26 mouse cellular contexts compared by ENCODE assay signal in the genomic region with DNA sequence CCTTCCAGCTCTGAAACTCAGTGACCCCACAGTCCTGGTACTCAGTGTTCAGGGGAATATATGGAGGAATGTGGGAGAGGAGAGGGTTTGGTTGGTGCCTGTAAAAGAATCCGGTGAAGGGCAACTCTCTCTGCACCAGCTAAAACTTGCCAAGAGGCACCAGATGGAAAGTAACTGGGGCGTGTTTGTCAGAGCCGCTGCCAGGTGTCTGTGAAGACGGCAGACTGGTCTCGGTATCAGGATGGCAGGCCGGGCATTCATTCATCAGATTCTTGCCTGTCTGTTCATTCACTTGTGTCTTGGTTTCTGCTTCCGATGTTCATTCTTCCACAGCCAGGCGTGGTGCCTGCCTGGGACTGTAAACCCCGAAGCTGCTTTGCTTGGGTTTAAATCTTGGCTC. TPM values are rescaled to one million over a fixed set of nuclear protein-coding genes. Genes with fewer than 3 reads are reported as not detected.
DNase-seq lines count a peak whose midpoint lies in the region; ATAC-seq and TF ChIP-seq lines count a peak whose summit lies in the region.
"Had no signal": no experiment of that assay in that cellular context is flagged by ENCODE, and none has a peak within 500 bp of the region (broad histone marks: within the 10 kb centered on the region; RNA-seq: fewer than 3 reads in every experiment).

No protein-coding gene starts in this region.

- peaks cover 33% of the 10 kb centered on the region for H3K4me1 ChIP-seq in liver, adult 2 months (ENCODE audit: control insufficient read depth, insufficient read depth, low read length)
- peaks cover 9% of the 10 kb centered on the region; the same call in 1 of the 2 replicates for H3K4me1 ChIP-seq in liver, postnatal 0 days (ENCODE audit: insufficient read depth)
- peaks cover 16% of the 10 kb centered on the region for H3K4me1 ChIP-seq in cerebellum, adult 2 months (ENCODE audit: control insufficient read depth, insufficient read depth, low read length)

- no peak for TF ChIP-seq CTCF in liver, adult 2 months (IDR thresholded peaks at IDR 0.05; ENCODE audit: low read depth, low read length)
- TF ChIP-seq CTCF in liver, postnatal 0 days (IDR thresholded peaks at IDR 0.05; ENCODE audit: low read depth): no peak
- no peak for TF ChIP-seq CTCF in cerebellum, adult 2 months (IDR thresholded peaks at IDR 0.05; ENCODE audit: borderline replicate concordance, insufficient read depth, low read depth, low read length)

- no peak for TF ChIP-seq EP300 in liver, postnatal 0 days (IDR thresholded peaks at IDR 0.05; ENCODE audit: low read depth)

- H3K4me2 ChIP-seq in liver, postnatal 0 days (ENCODE audit: low read depth, low read length): no peak overlapping the region
- H3K4me2 ChIP-seq: embryonic facial prominence, embryonic 15.5 days; forebrain, embryonic 12.5 days; heart, embryonic 15.5 days; limb, embryonic 12.5 days; liver, embryonic 15.5 days; midbrain, embryonic 12.5 days; stomach, embryonic 15.5 days had no signal

- no peaks in the 10 kb centered on the region for H3K27me3 ChIP-seq in liver, adult 2 months (ENCODE audit: control insufficient read depth, insufficient read depth, low read length)
- H3K27me3 ChIP-seq in liver, postnatal 0 days (ENCODE audit: insufficient read depth, low read length): no peaks in the 10 kb centered on the region
- H3K27me3 ChIP-seq in cerebellum, adult 2 months (ENCODE audit: control insufficient read depth, insufficient read depth, low read length): no peaks in the 10 kb centered on the region
- H3K27me3 ChIP-seq: embryonic facial prominence, embryonic 15.5 days; forebrain, embryonic 12.5 days; heart, embryonic 15.5 days; limb, embryonic 12.5 days; liver, embryonic 15.5 days; midbrain, embryonic 12.5 days; stomach, embryonic 15.5 days had no signal

- peak overlapping the region; percentile 85 for H3K27ac ChIP-seq in liver, adult 2 months (replicated peaks; ENCODE audit: insufficient read depth, low read depth, low read length)
- H3K27ac ChIP-seq in liver, postnatal 0 days (ENCODE audit: low read depth): no peak overlapping the region
- no peak overlapping the region for H3K27ac ChIP-seq in cerebellum, adult 2 months (ENCODE audit: insufficient read depth, low read length)
- H3K27ac ChIP-seq: embryonic facial prominence, embryonic 15.5 days; forebrain, embryonic 12.5 days; heart, embryonic 15.5 days; limb, embryonic 12.5 days; liver, embryonic 15.5 days; midbrain, embryonic 12.5 days had no signal

- no peaks in the 10 kb centered on the region for H3K9me3 ChIP-seq in liver, postnatal 0 days (ENCODE audit: low read length)
- H3K9me3 ChIP-seq: embryonic facial prominence, embryonic 15.5 days; forebrain, embryonic 12.5 days; heart, embryonic 15.5 days; limb, embryonic 12.5 days; liver, embryonic 15.5 days; midbrain, embryonic 12.5 days; stomach, embryonic 15.5 days had no signal

- H3K9ac ChIP-seq in liver, adult 2 months (ENCODE audit: low read depth, low read length): no peak overlapping the region
- no peak overlapping the region for H3K9ac ChIP-seq in liver, postnatal 0 days (replicated peaks)
- H3K9ac ChIP-seq: embryonic facial prominence, embryonic 15.5 days; forebrain, embryonic 12.5 days; heart, embryonic 15.5 days; limb, embryonic 12.5 days; liver, embryonic 15.5 days; midbrain, embryonic 12.5 days; stomach, embryonic 15.5 days had no signal

- 53% methylated on average over 9 of the region's 9 CpGs for WGBS in liver, adult 2 months
- WGBS in liver, postnatal 0 days (ENCODE audit: insufficient replicate concordance): 88% methylated on average over 9 of the region's 9 CpGs
- WGBS in cerebellum, adult 2 months: 12% methylated on average over 9 of the region's 9 CpGs

- no peaks in the 10 kb centered on the region for H3K79me2 ChIP-seq in liver, adult 2 months (ENCODE audit: control insufficient read depth, insufficient read depth, low read length)

- no peak for ATAC-seq in liver, postnatal 0 days
- ATAC-seq: CD4-positive, CD25-positive, alpha-beta regulatory T cell, adult 4 months; lung, postnatal 0 days had no signal

- TF ChIP-seq POLR2A in liver, adult 2 months (IDR thresholded peaks at IDR 0.05; ENCODE audit: extremely low read depth, insufficient read depth, low read length): no peak
- no peak for TF ChIP-seq POLR2A in cerebellum, adult 2 months (IDR thresholded peaks at IDR 0.05; ENCODE audit: borderline replicate concordance, insufficient read depth, low read length)

- no peak overlapping the region for H3K4me3 ChIP-seq in liver, adult 2 months (ENCODE audit: insufficient read depth, low read depth, low read length)
- H3K4me3 ChIP-seq in liver, postnatal 0 days (ENCODE audit: low read depth, low read length): no peak overlapping the region
- no peak overlapping the region for H3K4me3 ChIP-seq in cerebellum, adult 2 months (replicated peaks; ENCODE audit: insufficient read depth, low read depth, low read length)
- H3K4me3 ChIP-seq: embryonic facial prominence, embryonic 15.5 days; forebrain, embryonic 12.5 days; heart, embryonic 15.5 days; limb, embryonic 12.5 days; liver, embryonic 15.5 days; midbrain, embryonic 12.5 days; myocyte; stomach, embryonic 15.5 days had no signal

- DNase-seq in cerebellum, adult 11-12 months: peak; percentile 62
- DNase-seq in cerebellum, postnatal 4 days (ENCODE audit: low spot score in 2 of 2): no peak
- peak; percentile 56 for DNase-seq in liver, adult 2 months (ENCODE audit: extremely low read depth, low read depth, low spot score)
- DNase-seq in liver, postnatal 0 days: no peak
- DNase-seq in cerebellum, adult 2 months: peak; percentile 60 to 79
- DNase-seq in cerebellum, postnatal 36 days: peak; percentile 58 to 62
- DNase-seq in adrenal gland, postnatal 4 days (ENCODE audit: low spot score in 2 of 2): no peak
- DNase-seq in kidney, adult 8-10 months: no peak
- DNase-seq: adrenal gland, postnatal 36 days; gastrocnemius, postnatal 14 days; heart, adult 18-20 months; kidney, adult 9 months; kidney, postnatal 36 days; right cerebral cortex, postnatal 14 days; thymus, adult 18-20 months; thymus, postnatal 4 days had no signal

- no peaks in the 10 kb centered on the region for H3K36me3 ChIP-seq in liver, adult 2 months (ENCODE audit: control insufficient read depth, insufficient read depth, low read length)
- no peaks in the 10 kb centered on the region for H3K36me3 ChIP-seq in liver, postnatal 0 days (replicated peaks; ENCODE audit: insufficient read depth, low read length)
- H3K36me3 ChIP-seq: embryonic facial prominence, embryonic 15.5 days; forebrain, embryonic 12.5 days; heart, embryonic 15.5 days; limb, embryonic 12.5 days; liver, embryonic 15.5 days; midbrain, embryonic 12.5 days; stomach, embryonic 15.5 days had no signal

RNA-seq across cellular contexts. Expression of a gene that starts 6.4 kb away (rescaled TPM):
- 4.3 and 5.4 TPM in 2 replicates for total RNA-seq in liver, adult 2 months (2014; rRNA removed)
- 5.3 and 7.0 TPM in 2 replicates for polyA plus RNA-seq in liver, adult 2 months (2012; rRNA removed)
- 1.2 and 2.0 TPM in 2 replicates for polyA plus RNA-seq in liver, postnatal 0 days (2015; fragmentation: Nextera tagmentation; extraction: Ambion mirVana)
- polyA plus RNA-seq in cerebellum, adult 2 months (2012; rRNA removed): 19.1 and 20.3 TPM in 2 replicates
- 10 to 100 TPM; 17.6 to 17.8 TPM for total RNA-seq in adrenal gland, postnatal 4 days (2021)

Comparison
In these comparisons a context has a peak if more than half of its experiments do, and no peak if none do; other contexts are left out.
1. DNase-seq: peak in cerebellum, adult 11-12 months (single experiment), liver, adult 2 months (single experiment), cerebellum, adult 2 months (2 of 2) and cerebellum, postnatal 36 days (2 of 2); none in cerebellum, postnatal 4 days (0 of 2), liver, postnatal 0 days (single experiment), adrenal gland, postnatal 4 days (0 of 2) and kidney, adult 8-10 months (0 of 2).